Mouse (Mus musculus) E14TG2a.4 (cell line): ENCODE measurements around the gene Pnrc2.

ENCODE experiments used
- CTCF ChIP-seq: conservative IDR thresholded peaks from 2 replicates; pipeline ENCODE4 v1.5.1; 2014; ENCODE audit warnings: low read length
- NANOG ChIP-seq: IDR thresholded peaks from 2 replicates; pipeline ENCODE4 v1.6.1; 2014; ENCODE audit warnings: borderline replicate concordance, low read length, mixed read lengths

GRCm38 (mm10) chr4:135839293-135840011 is 34.2 kb downstream of the Pnrc2 start:
- TF ChIP-seq CTCF (no peak), NANOG (no peak)
